In the genomic region with DNA sequence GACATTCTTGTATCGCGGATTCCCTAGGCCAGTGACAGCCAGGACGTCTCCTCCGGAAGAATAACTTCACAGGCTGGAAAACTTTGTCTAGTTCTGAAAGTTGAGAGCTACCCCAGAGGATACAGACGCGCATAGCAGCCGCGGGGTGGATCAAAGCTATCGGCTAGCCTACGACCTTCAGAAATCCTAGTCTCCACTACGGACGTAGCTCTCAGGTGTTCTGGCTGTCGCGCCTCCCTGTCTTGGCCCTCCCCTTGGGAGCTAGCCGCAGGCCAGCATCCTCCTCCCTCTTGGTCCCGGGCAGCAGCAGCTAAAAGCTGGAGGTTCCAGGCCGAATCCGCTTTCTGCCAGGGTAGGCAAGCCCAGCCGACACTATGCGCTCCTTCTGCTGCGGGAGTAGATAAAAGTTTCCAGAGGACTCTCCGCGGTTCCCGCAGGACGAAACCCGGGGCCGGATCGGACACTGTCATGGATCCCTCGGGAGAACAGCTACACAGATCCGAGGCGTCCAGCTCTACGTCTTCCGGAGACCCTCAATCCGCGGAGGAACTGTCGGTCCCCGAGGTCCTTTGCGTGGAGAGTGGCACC, we compare ENCODE assay signal across 8 mouse cellular contexts. TPM values are rescaled to one million over a fixed set of nuclear protein-coding genes. Genes with fewer than 3 reads are reported as not detected.
DNase-seq lines count a peak whose midpoint lies in the region; ATAC-seq and TF ChIP-seq lines count a peak whose summit lies in the region.

No protein-coding gene starts in this region.

- H3K27me3 ChIP-seq in testis, adult 2 months (ENCODE audit: control insufficient read depth, insufficient read depth, low read length), result no peaks in the 10 kb centered on the region
- peaks cover 5% of the 10 kb centered on the region; the same call in 1 of the 2 replicates for H3K27me3 ChIP-seq in heart, embryonic 12.5 days (replicated peaks)
- H3K27me3 ChIP-seq in neural tube, embryonic 12.5 days (replicated peaks), result peaks cover 33% of the 10 kb centered on the region

- TF ChIP-seq CTCF in testis, adult 2 months (IDR thresholded peaks at IDR 0.05; ENCODE audit: control insufficient read depth, insufficient read depth, insufficient replicate concordance, low read depth, low read length), result no peak

- peak overlapping the region; percentile 30 for H3K4me3 ChIP-seq in testis, adult 2 months (ENCODE audit: control insufficient read depth, low read depth, low read length)
- peak overlapping the region; percentile 61 for H3K4me3 ChIP-seq in heart, embryonic 12.5 days
- H3K4me3 ChIP-seq in neural tube, embryonic 12.5 days, result peak overlapping the region; percentile 58

- no peak overlapping the region for H3K27ac ChIP-seq in testis, adult 2 months (ENCODE audit: control insufficient read depth, insufficient read depth, low read depth, low read length)
- H3K27ac ChIP-seq in heart, embryonic 12.5 days (ENCODE audit: poor library complexity, severe bottlenecking), result no peak overlapping the region; the same call in none of the 2 replicates
- no peak overlapping the region for H3K27ac ChIP-seq in neural tube, embryonic 12.5 days

- peak; percentile 45 for ATAC-seq in heart, embryonic 12.5 days (ENCODE audit: insufficient number of reproducible peaks, low FRiP score)
- ATAC-seq in neural tube, embryonic 12.5 days (ENCODE audit: low FRiP score, low read depth), result peak; percentile 64

- peak overlapping the region; percentile 98 for H3K4me2 ChIP-seq in heart, embryonic 12.5 days
- peak overlapping the region; percentile 100 for H3K4me2 ChIP-seq in neural tube, embryonic 12.5 days (replicated peaks)

- DNase-seq in cerebellum, postnatal 25 days, result peak; percentile 19 to 27
- DNase-seq in cerebellum, adult 11-12 months, result no peak
- DNase-seq in testis, postnatal 14 days (ENCODE audit: low spot score), result no peak
- peak; percentile 45 to 60 for DNase-seq in kidney, postnatal 4 days
- DNase-seq in spleen, postnatal 4 days (ENCODE audit: low spot score in 2 of 2), result no peak

- H3K9ac ChIP-seq in heart, embryonic 12.5 days, result peak overlapping the region; percentile 77
- H3K9ac ChIP-seq in neural tube, embryonic 12.5 days, result peak overlapping the region; percentile 56

- WGBS in heart, embryonic 12.5 days, result under 1% methylated on average over 38 of the region's 38 CpGs
- WGBS in neural tube, embryonic 12.5 days, result under 1% methylated on average over 38 of the region's 38 CpGs

- H3K9me3 ChIP-seq in heart, embryonic 12.5 days (replicated peaks), result no peaks in the 10 kb centered on the region
- H3K9me3 ChIP-seq in neural tube, embryonic 12.5 days, result no peaks in the 10 kb centered on the region

- no peaks in the 10 kb centered on the region for H3K36me3 ChIP-seq in testis, adult 2 months (ENCODE audit: control insufficient read depth, insufficient read depth, low read length)
- no peaks in the 10 kb centered on the region for H3K36me3 ChIP-seq in heart, embryonic 12.5 days
- H3K36me3 ChIP-seq in neural tube, embryonic 12.5 days, result no peaks in the 10 kb centered on the region

- no peak for TF ChIP-seq POLR2A in testis, adult 2 months (IDR thresholded peaks at IDR 0.05; ENCODE audit: control insufficient read depth, low read depth, low read length)

- H3K4me1 ChIP-seq in testis, adult 2 months (ENCODE audit: control insufficient read depth, insufficient read depth, low read length), result peaks cover 7% of the 10 kb centered on the region; the same call in 1 of the 2 replicates
- H3K4me1 ChIP-seq in heart, embryonic 12.5 days (replicated peaks), result peaks cover 14% of the 10 kb centered on the region
- H3K4me1 ChIP-seq in neural tube, embryonic 12.5 days, result peaks cover 22% of the 10 kb centered on the region; the same call in 1 of the 2 replicates

RNA-seq across cellular contexts. Expression of a gene that starts 9.6 kb away (rescaled TPM):
- 0.07 TPM in 1 of 2 replicates, not detected in the other for polyA plus RNA-seq in testis, adult 2 months (2012; rRNA removed)
- 6.8 and 7.7 TPM in 2 replicates for polyA plus RNA-seq in heart, embryonic 12.5 days (2016; fragmentation: Nextera tagmentation; extraction: Ambion mirVana)
- polyA plus RNA-seq in neural tube, embryonic 12.5 days (2016; fragmentation: Nextera tagmentation; extraction: Ambion mirVana), result 0.44 and 0.96 TPM in 2 replicates

Comparison
In these comparisons a context has a peak if more than half of its experiments do, and no peak if none do; other contexts are left out.
1. DNase-seq: peak in cerebellum, postnatal 25 days (2 of 2) and kidney, postnatal 4 days (2 of 2); none in cerebellum, adult 11-12 months (single experiment), testis, postnatal 14 days (single experiment) and spleen, postnatal 4 days (0 of 2).
2. Peak in every context shown above with its lines, with median percentiles within 50 percentile points of each other: H3K4me3 ChIP-seq.